Mouse (Mus musculus): ENCODE measurements around the gene Arpc5l.

GRCm38 (mm10) chr2:39008954-39009365 is 3.8 kb downstream of the Arpc5l start:
- TF ChIP-seq POLR2A (IDR thresholded peaks at IDR 0.05; ENCODE audit: low read depth, low read length): peak; percentile 1; the same call in 1 of the 2 replicates
- TF ChIP-seq CTCF (IDR thresholded peaks at IDR 0.05; ENCODE audit: borderline replicate concordance, insufficient read depth, low read length): no peak
